In the genomic region with DNA sequence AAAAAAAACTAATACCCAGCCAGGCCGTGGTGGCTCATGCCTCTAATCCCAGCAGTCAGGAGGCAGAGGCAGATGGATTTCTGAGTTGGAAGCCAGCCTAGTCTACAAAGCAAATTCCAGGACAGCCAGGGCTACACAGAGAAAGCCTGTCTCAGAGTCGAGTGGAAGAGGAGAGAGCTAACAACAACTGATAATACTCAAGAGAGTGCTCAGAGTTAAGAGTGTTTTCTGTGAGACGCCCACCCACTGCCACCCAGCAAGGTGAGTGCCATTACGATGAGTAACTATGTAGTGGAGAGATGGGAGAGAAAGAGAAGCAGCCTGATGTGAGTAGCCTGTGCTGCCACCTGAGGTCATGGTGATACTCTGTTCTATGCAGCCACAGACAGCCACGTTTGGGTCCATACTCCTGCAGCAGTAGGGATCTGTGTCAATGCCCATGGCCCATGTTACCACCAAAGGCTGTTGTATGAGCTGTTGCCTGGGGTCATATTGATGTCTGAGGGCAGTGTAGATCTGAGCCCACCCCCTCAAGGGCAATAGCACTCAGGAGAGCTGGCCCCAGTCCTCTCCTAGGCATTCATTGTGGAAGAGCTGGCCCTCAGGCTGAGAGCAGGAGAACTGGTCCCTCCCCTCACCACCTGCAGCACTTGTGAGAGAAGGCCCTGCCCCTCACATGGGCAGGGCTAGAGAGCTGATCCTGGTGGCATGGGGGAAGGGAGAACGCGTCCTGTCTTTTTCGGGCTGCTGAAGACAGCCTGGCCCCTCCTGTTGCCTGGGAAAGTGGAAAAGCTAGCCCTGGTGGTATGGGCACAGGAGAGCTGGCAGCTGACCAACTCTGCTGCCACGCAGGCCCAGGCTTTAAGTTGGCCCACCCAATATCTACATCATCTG, we compare ENCODE assay signal across 17 mouse cellular contexts.
DNase-seq lines count a peak whose midpoint lies in the region; ATAC-seq lines count a peak whose summit lies in the region.
"Had no signal": no experiment of that assay in that cellular context is flagged by ENCODE, and none has a peak within 500 bp of the region (broad histone marks: within the 10 kb centered on the region; RNA-seq: fewer than 3 reads in every experiment).

No protein-coding gene starts in this region.

- no peak overlapping the region for H3K4me3 ChIP-seq in kidney, embryonic 16.5 days (ENCODE audit: low read length)
- no peak overlapping the region for H3K4me3 ChIP-seq in midbrain, embryonic 13.5 days (replicated peaks)
- H3K4me3 ChIP-seq in midbrain, embryonic 14.5 days (replicated peaks; ENCODE audit: low read depth, low read length): no peak overlapping the region
- no peak overlapping the region for H3K4me3 ChIP-seq in intestine, embryonic 15.5 days (replicated peaks)
- no peak overlapping the region for H3K4me3 ChIP-seq in stomach, embryonic 16.5 days (replicated peaks; ENCODE audit: low read length)
- H3K4me3 ChIP-seq: heart, embryonic 12.5 days; hindbrain, embryonic 10.5 days; neural tube, embryonic 12.5 days had no signal

- no peak overlapping the region for H3K27ac ChIP-seq in kidney, embryonic 16.5 days (ENCODE audit: low read length)
- H3K27ac ChIP-seq in midbrain, embryonic 13.5 days: no peak overlapping the region
- no peak overlapping the region for H3K27ac ChIP-seq in midbrain, embryonic 14.5 days (replicated peaks; ENCODE audit: low read depth, low read length)
- no peak overlapping the region for H3K27ac ChIP-seq in intestine, embryonic 15.5 days
- H3K27ac ChIP-seq in stomach, embryonic 16.5 days (ENCODE audit: low read length): no peak overlapping the region
- H3K27ac ChIP-seq: hindbrain, embryonic 10.5 days; liver, embryonic 14.5 days; neural tube, embryonic 12.5 days had no signal

- no peak overlapping the region for H3K4me2 ChIP-seq in kidney, embryonic 16.5 days (replicated peaks; ENCODE audit: low read depth, low read length)
- no peak overlapping the region for H3K4me2 ChIP-seq in midbrain, embryonic 13.5 days (replicated peaks)
- no peak overlapping the region for H3K4me2 ChIP-seq in midbrain, embryonic 14.5 days (ENCODE audit: low read length)
- no peak overlapping the region for H3K4me2 ChIP-seq in intestine, embryonic 15.5 days (replicated peaks)
- no peak overlapping the region for H3K4me2 ChIP-seq in stomach, embryonic 16.5 days (ENCODE audit: low read depth, low read length)
- H3K4me2 ChIP-seq: heart, embryonic 12.5 days; midbrain, embryonic 11.5 days; neural tube, embryonic 12.5 days had no signal

- H3K9ac ChIP-seq in kidney, embryonic 16.5 days (replicated peaks; ENCODE audit: low read length): no peak overlapping the region
- H3K9ac ChIP-seq in midbrain, embryonic 13.5 days (replicated peaks): no peak overlapping the region
- no peak overlapping the region for H3K9ac ChIP-seq in midbrain, embryonic 14.5 days (replicated peaks; ENCODE audit: low read length)
- no peak overlapping the region for H3K9ac ChIP-seq in intestine, embryonic 15.5 days
- H3K9ac ChIP-seq in stomach, embryonic 16.5 days (ENCODE audit: low read length): no peak overlapping the region
- H3K9ac ChIP-seq: heart, embryonic 12.5 days; liver, embryonic 14.5 days; neural tube, embryonic 12.5 days had no signal

- H3K27me3 ChIP-seq in kidney, embryonic 16.5 days (ENCODE audit: insufficient read depth, low read length): no peaks in the 10 kb centered on the region
- H3K27me3 ChIP-seq in midbrain, embryonic 13.5 days: no peaks in the 10 kb centered on the region
- H3K27me3 ChIP-seq in midbrain, embryonic 14.5 days (ENCODE audit: control insufficient read depth, insufficient read depth, low read length): no peaks in the 10 kb centered on the region
- H3K27me3 ChIP-seq in intestine, embryonic 15.5 days (replicated peaks): no peaks in the 10 kb centered on the region
- H3K27me3 ChIP-seq in stomach, embryonic 16.5 days (ENCODE audit: control insufficient read depth, insufficient read depth, low read length): no peaks in the 10 kb centered on the region
- H3K27me3 ChIP-seq: heart, embryonic 12.5 days; neural tube, embryonic 12.5 days had no signal

- 55% methylated on average over 9 of the region's 9 CpGs for WGBS in kidney, embryonic 16.5 days
- 56% methylated on average over 9 of the region's 9 CpGs for WGBS in midbrain, embryonic 13.5 days
- 52% methylated on average over 9 of the region's 9 CpGs for WGBS in midbrain, embryonic 14.5 days
- WGBS in intestine, embryonic 15.5 days: 48% methylated on average over 9 of the region's 9 CpGs
- 39% methylated on average over 9 of the region's 9 CpGs for WGBS in stomach, embryonic 16.5 days

- H3K4me1 ChIP-seq in kidney, embryonic 16.5 days (ENCODE audit: insufficient read depth, low read length): no peaks in the 10 kb centered on the region
- 0 out of 2 replicates have a peak, but pooled peaks cover 2% of the 10 kb centered on the region for H3K4me1 ChIP-seq in midbrain, embryonic 13.5 days (replicated peaks)
- no peaks in the 10 kb centered on the region for H3K4me1 ChIP-seq in midbrain, embryonic 14.5 days (ENCODE audit: control insufficient read depth, insufficient read depth, low read length)
- no peaks in the 10 kb centered on the region for H3K4me1 ChIP-seq in intestine, embryonic 15.5 days (replicated peaks)
- no peaks in the 10 kb centered on the region for H3K4me1 ChIP-seq in stomach, embryonic 16.5 days (ENCODE audit: control insufficient read depth, insufficient read depth, low read length)
- H3K4me1 ChIP-seq: neural tube, embryonic 12.5 days had no signal

- no peaks in the 10 kb centered on the region for H3K36me3 ChIP-seq in kidney, embryonic 16.5 days (ENCODE audit: insufficient read depth, low read length)
- no peaks in the 10 kb centered on the region for H3K36me3 ChIP-seq in midbrain, embryonic 13.5 days
- no peaks in the 10 kb centered on the region for H3K36me3 ChIP-seq in midbrain, embryonic 14.5 days (ENCODE audit: control insufficient read depth, insufficient read depth, low read length)
- no peaks in the 10 kb centered on the region for H3K36me3 ChIP-seq in intestine, embryonic 15.5 days
- no peaks in the 10 kb centered on the region for H3K36me3 ChIP-seq in stomach, embryonic 16.5 days (ENCODE audit: control insufficient read depth, insufficient read depth, low read length)
- H3K36me3 ChIP-seq: heart, embryonic 12.5 days; hindbrain, embryonic 10.5 days; neural tube, embryonic 12.5 days had no signal

- DNase-seq in kidney, adult 8-10 months: no peak
- no peak for DNase-seq in midbrain, embryonic 14.5 days
- DNase-seq in embryo, embryonic 10 days (ENCODE audit: low spot score): no peak
- DNase-seq: cerebellum, adult 8-10 months; embryo, embryonic 11 days; kidney, adult 18-20 months; right cerebral cortex, adult 18-20 months; spleen, adult 18-20 months had no signal

- ATAC-seq in kidney, embryonic 16.5 days (ENCODE audit: low FRiP score, low TSS enrichment): peak; percentile 69; the same call in 1 of the 2 replicates
- ATAC-seq in midbrain, embryonic 13.5 days: peak; percentile 20; the same call in 1 of the 2 replicates
- no peak for ATAC-seq in midbrain, embryonic 14.5 days (ENCODE audit: low FRiP score, low TSS enrichment)
- ATAC-seq in intestine, embryonic 15.5 days: peak; percentile 82
- ATAC-seq in stomach, embryonic 16.5 days (ENCODE audit: insufficient read depth, low FRiP score): peak; percentile 85

- H3K9me3 ChIP-seq in kidney, embryonic 16.5 days (ENCODE audit: low read length): no peaks in the 10 kb centered on the region
- H3K9me3 ChIP-seq in midbrain, embryonic 13.5 days: no peaks in the 10 kb centered on the region
- H3K9me3 ChIP-seq in midbrain, embryonic 14.5 days (ENCODE audit: control insufficient read depth, low read length): no peaks in the 10 kb centered on the region
- no peaks in the 10 kb centered on the region for H3K9me3 ChIP-seq in intestine, embryonic 15.5 days
- no peaks in the 10 kb centered on the region for H3K9me3 ChIP-seq in stomach, embryonic 16.5 days (replicated peaks; ENCODE audit: control insufficient read depth, low read length)
- H3K9me3 ChIP-seq: heart, embryonic 12.5 days; hindbrain, embryonic 10.5 days; neural tube, embryonic 12.5 days had no signal
